Mouse (Mus musculus): ENCODE measurements around the gene Dhx29.

Gene Dhx29

GRCm38 (mm10) chr13:112927287-112928001 lies at the start of gene Dhx29, which contains the start of gene Mtrex:
Gene Dhx29, plus strand, starts transcription at chr13:112927454.
Gene Mtrex, minus strand, starts transcription at chr13:112927398.
- peak; percentile 98 for DNase-seq (ENCODE audit: low read depth, low spot score)

- no peak for DNase-seq (ENCODE audit: low read depth, low spot score)
Measured at GRCm38 (mm10) chr13:112887234-112887633, 40.0 kb upstream of the Dhx29 start.

- no peak for DNase-seq (ENCODE audit: low read depth, low spot score)
Measured at GRCm38 (mm10) chr13:112902176-112902575, 25.1 kb upstream of the Dhx29 start.

- peak; percentile 34 for DNase-seq (ENCODE audit: low read depth, low spot score)
Measured at GRCm38 (mm10) chr13:112909663-112910062, 17.6 kb upstream of the Dhx29 start.

GRCm38 (mm10) chr13:112910434-112910833 lies 16.8 kb upstream of the Dhx29 start:
- no peak for DNase-seq (ENCODE audit: low read depth, low spot score)

GRCm38 (mm10) chr13:112919141-112919865 lies 8.0 kb upstream of the Dhx29 start:
- DNase-seq (ENCODE audit: low read depth, low spot score): no peak

GRCm38 (mm10) chr13:112920906-112921305 lies 6.3 kb upstream of the Dhx29 start:
- DNase-seq (ENCODE audit: low read depth, low spot score): no peak

- DNase-seq (ENCODE audit: low read depth, low spot score): no peak
Measured at GRCm38 (mm10) chr13:112925266-112925665, 2.0 kb upstream of the Dhx29 start.

- DNase-seq (ENCODE audit: low read depth, low spot score): no peak
Measured at GRCm38 (mm10) chr13:112925976-112926375, 1.3 kb upstream of the Dhx29 start.

GRCm38 (mm10) chr13:112926796-112927195 lies 458 bp upstream of the Dhx29 start:
- DNase-seq (ENCODE audit: low read depth, low spot score): no peak

- DNase-seq (ENCODE audit: low read depth, low spot score): no peak
Measured at GRCm38 (mm10) chr13:112928038-112928668, 899 bp downstream of the Dhx29 start.

- no peak for DNase-seq (ENCODE audit: low read depth, low spot score)
Measured at GRCm38 (mm10) chr13:112938130-112938529, 10.9 kb downstream of the Dhx29 start.

GRCm38 (mm10) chr13:112941879-112942330 lies 14.7 kb downstream of the Dhx29 start:
- no peak for DNase-seq (ENCODE audit: low read depth, low spot score)

GRCm38 (mm10) chr13:112945312-112945711 lies 18.1 kb downstream of the Dhx29 start:
- no peak for DNase-seq (ENCODE audit: low read depth, low spot score)

GRCm38 (mm10) chr13:112945900-112946299 lies 18.6 kb downstream of the Dhx29 start:
- DNase-seq (ENCODE audit: low read depth, low spot score): no peak

- DNase-seq (ENCODE audit: low read depth, low spot score): no peak
Measured at GRCm38 (mm10) chr13:112954067-112954466, 26.8 kb downstream of the Dhx29 start.

GRCm38 (mm10) chr13:112963081-112963480 lies 35.8 kb downstream of the Dhx29 start:
- no peak for DNase-seq (ENCODE audit: low read depth, low spot score)

GRCm38 (mm10) chr13:112964421-112964820 lies 37.2 kb downstream of the Dhx29 start:
- DNase-seq (ENCODE audit: low read depth, low spot score): no peak

- DNase-seq (ENCODE audit: low read depth, low spot score): no peak
Measured at GRCm38 (mm10) chr13:112967267-112967666, 40.0 kb downstream of the Dhx29 start.

GRCm38 (mm10) chr13:112976720-112977119 lies 49.5 kb downstream of the Dhx29 start:
- DNase-seq (ENCODE audit: low read depth, low spot score): no peak

- DNase-seq (ENCODE audit: low read depth, low spot score): no peak
Measured at GRCm38 (mm10) chr13:112985605-112986450, 58.6 kb downstream of the Dhx29 start.
